Mouse (Mus musculus): ENCODE data around the gene Fxyd1.

- no peak for TF ChIP-seq CTCF (IDR thresholded peaks at IDR 0.05; ENCODE audit: extremely low read depth, insufficient read depth, low read length)
- no peak for TF ChIP-seq POLR2A (IDR thresholded peaks at IDR 0.05; ENCODE audit: extremely low read depth, insufficient read depth, low read length)
These were observed 20.1 kb downstream of the Fxyd1 start for GRCm38 (mm10) chr7:31036917-31037316.
